Mouse (Mus musculus) kidney, postnatal 10 days (tissue): Measurements from ENCODE around the gene Cyp2d10.

Source experiments
- DNase-seq: peaks from one replicate; pipeline ENCODE4 v3.0.0; 2021; ENCODE audit warnings: mixed read lengths

Cyp2d10 gene

DNA sequence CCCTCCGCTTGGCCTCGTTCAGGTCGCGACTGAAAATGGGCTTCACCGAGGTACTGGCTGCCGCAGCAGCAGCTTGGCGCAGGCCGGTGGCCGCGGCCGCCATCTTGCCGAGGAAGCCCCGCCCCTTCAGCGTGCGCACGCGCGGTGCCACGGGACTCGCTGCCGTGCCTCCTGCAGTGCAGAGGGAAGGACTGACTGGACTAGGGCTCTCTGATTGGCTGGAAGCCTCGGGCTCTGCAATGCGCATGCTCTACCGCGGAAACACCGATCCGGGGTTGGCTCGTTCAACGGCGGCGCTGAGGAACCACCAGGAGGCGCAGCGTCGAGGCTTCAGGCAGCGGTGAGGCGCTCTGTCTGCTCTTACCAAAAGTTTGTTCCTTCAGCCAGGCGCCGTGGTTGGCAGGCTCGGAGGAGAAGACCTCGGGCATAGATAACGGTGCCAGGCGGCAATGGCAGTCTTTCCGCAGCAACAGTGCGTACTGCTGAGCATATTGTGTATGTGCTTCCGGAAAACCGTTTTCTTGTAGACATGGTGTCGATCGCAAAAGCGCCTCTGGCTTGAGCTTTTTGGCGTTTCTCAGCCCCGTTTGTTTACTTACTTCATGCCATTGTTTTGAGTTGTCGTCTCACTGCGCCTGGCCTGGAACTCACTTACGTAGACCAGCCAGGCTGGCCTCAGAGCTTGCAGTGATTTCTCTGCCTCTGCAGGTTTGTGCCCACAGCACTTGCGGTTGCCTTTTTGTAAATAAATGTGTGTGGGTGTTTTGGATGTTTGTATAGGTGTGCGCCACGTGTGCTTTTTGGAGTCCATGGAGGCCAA is 52.7 kb downstream of the Cyp2d10 start, which contains the start of gene Ndufa6:
Ndufa6 (minus strand) TSS at position 197 of the 820 bp plus-strand sequence.
- peak; percentile 98 for DNase-seq

DNA sequence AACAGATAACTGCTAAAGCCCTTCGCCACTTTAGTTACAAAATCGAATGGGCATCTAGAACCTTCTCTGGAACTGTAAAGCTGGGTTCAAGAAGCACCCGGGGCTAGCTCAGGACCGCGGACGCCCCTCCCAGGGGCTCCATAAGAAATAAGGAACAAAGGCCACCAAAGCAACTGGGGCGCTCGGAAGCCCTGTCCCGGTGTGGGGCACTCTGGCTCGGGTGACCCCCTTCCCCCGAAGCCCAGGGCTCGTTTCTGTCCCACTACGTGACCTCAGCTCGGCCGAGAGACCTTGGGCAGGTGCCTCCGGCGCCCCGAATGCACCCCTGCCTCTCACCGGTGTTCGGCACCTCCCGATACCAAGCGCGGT is 53.3 kb downstream of the Cyp2d10 start:
- no peak for DNase-seq

DNA sequence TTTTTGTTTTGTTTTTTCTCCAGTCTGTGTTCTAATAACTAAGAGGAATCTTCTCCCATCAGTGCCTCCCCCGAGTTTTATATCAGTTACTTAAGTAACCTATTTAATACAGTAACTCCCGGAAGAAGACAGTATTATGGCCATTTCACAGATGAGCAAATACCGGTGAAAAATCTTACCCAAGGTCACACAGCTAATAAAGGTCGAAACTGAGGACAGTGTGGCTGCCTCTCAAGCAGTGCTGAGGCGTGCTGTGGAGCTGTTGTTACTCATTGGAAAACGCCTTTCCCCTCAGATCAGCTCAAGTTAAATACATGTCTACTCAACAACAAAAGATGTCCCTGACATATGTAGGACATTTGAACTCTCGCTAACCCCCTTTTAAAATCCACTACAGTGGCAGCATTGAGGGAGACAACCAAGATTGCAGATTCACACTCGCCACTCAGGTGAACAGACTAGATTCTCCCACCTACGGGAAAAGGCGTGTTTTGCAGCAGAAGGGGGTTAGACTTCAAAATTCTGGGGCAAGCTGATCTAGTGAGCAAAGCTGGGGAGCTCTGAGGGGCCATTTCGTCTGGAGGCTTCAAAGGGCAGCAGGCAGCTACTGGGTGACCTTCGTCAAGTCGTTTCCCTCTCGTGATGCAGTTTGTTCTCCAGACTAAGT is 53.8 kb downstream of the Cyp2d10 start:
- DNase-seq: no peak
